Mouse (Mus musculus) left cerebral cortex, postnatal 14 days (tissue): ENCODE data around the gene Usp9x. TPM values are rescaled to one million over a fixed set of nuclear protein-coding genes. Genes with fewer than 3 reads are reported as not detected.

Experiments
- DNase-seq, 2 experiments: peaks; one replicate each; pipeline ENCODE4 v3.0.0; 2021 to 2022; ENCODE audit warnings: low spot score in 2 of 2, mixed read lengths in 1 of 2
- intact Hi-C: fragments of 180-260 bp; cut with DNase I; formaldehyde crosslinking; loops from one replicate; pipeline ENCODE4 v1.15.1; 2025
- long read RNA-seq, 2 experiments: library from polyadenylated mRNA; stranded (forward); transcript quantifications; one replicate each; pipeline ENCODE4 v2.0.0; 2021
- total RNA-seq, 2 experiments: library from RNA; stranded (reverse); gene quantifications; 2 replicates each; pipeline ENCODE4 v1.2.3; 2021

Gene Usp9x
- total RNA-seq, result 100 to 1,000 TPM; 268 to 281 TPM
- long read RNA-seq, experiment 1, partial matches to known transcripts, result 25 of 32 reads
- long read RNA-seq, experiment 1, other reads (novel, unspliced or antisense), result 7 of 32 reads
- long read RNA-seq, experiment 2, partial matches to known transcripts, result 15 of 16 reads
- long read RNA-seq, experiment 2, other reads (novel, unspliced or antisense), result 1 of 16 reads

GRCm38 (mm10) chrX:13071241-13071775 lies at the start of gene Usp9x:
Gene Usp9x (plus strand): TSS chrX:13071498.
- peak in 1 of 2 experiments; percentile 80 for DNase-seq
- intact Hi-C loops, result loop anchor here (5.0 to 10.0 kb wide), 2 partner anchors 157 to 199 kb away; no protein-coding TSS in a partner anchor

GRCm38 (mm10) chrX:13022547-13023310 lies 48.6 kb upstream of the Usp9x start:
- intact Hi-C loops, result no loop called here
- DNase-seq, result no peak

- intact Hi-C loops, result no loop called here
- DNase-seq, result no peak
Measured at GRCm38 (mm10) chrX:13024539-13025202, 46.6 kb upstream of the Usp9x start.

- intact Hi-C loops, result no loop called here
- DNase-seq, result no peak
Measured at GRCm38 (mm10) chrX:13025286-13025685, 46.0 kb upstream of the Usp9x start.

GRCm38 (mm10) chrX:13028156-13028555 lies 43.1 kb upstream of the Usp9x start:
- intact Hi-C loops, result no loop called here
- no peak for DNase-seq

GRCm38 (mm10) chrX:13029996-13030395 lies 41.3 kb upstream of the Usp9x start:
- intact Hi-C loops, result no loop called here
- DNase-seq, result no peak

- peak in 1 of 2 experiments; percentile 12 for DNase-seq
- intact Hi-C loops, result no loop called here
Measured at GRCm38 (mm10) chrX:13037085-13037484, 34.2 kb upstream of the Usp9x start.

GRCm38 (mm10) chrX:13039211-13039610 lies 32.1 kb upstream of the Usp9x start:
- intact Hi-C loops, result no loop called here
- DNase-seq, result peak; percentile 7 to 18

- no peak for DNase-seq
- intact Hi-C loops, result no loop called here
Measured at GRCm38 (mm10) chrX:13040391-13040790, 30.9 kb upstream of the Usp9x start.

GRCm38 (mm10) chrX:13041630-13042129 lies 29.6 kb upstream of the Usp9x start:
- intact Hi-C loops, result no loop called here

GRCm38 (mm10) chrX:13043780-13044179 lies 27.5 kb upstream of the Usp9x start:
- intact Hi-C loops, result no loop called here
- DNase-seq, result no peak

More at GRCm38 (mm10) chrX:13041630-13042129, 29.6 kb upstream of the Usp9x start:
- DNase-seq, result peak; percentile 84 to 90

- intact Hi-C loops, result no loop called here
Measured at GRCm38 (mm10) chrX:13044666-13045065, 26.6 kb upstream of the Usp9x start.

GRCm38 (mm10) chrX:13046893-13047435 lies 24.3 kb upstream of the Usp9x start:
- intact Hi-C loops, result no loop called here
- no peak for DNase-seq

More at GRCm38 (mm10) chrX:13044666-13045065, 26.6 kb upstream of the Usp9x start:
- DNase-seq, result no peak

GRCm38 (mm10) chrX:13047631-13048345 lies 23.5 kb upstream of the Usp9x start:
- DNase-seq, result peak; percentile 49 to 87
- intact Hi-C loops, result no loop called here

GRCm38 (mm10) chrX:13054612-13055011 lies 16.7 kb upstream of the Usp9x start:
- no peak for DNase-seq
- intact Hi-C loops, result no loop called here

- DNase-seq, result no peak
- intact Hi-C loops, result no loop called here
Measured at GRCm38 (mm10) chrX:13061961-13062360, 9.3 kb upstream of the Usp9x start.

GRCm38 (mm10) chrX:13064273-13064925 lies 6.9 kb upstream of the Usp9x start:
- intact Hi-C loops, result no loop called here
- DNase-seq, result no peak

- intact Hi-C loops, result loop anchor here (5.0 to 10.0 kb wide), 2 partner anchors 155 to 198 kb away; no protein-coding TSS in a partner anchor
- DNase-seq, result no peak
Measured at GRCm38 (mm10) chrX:13070206-13070572, 1.1 kb upstream of the Usp9x start.
